Mouse (Mus musculus) ES-E14 (cell line): ENCODE measurements around the gene Eya3.

ENCODE experiments used
- CHD2 ChIP-seq: IDR thresholded peaks from 2 replicates; pipeline ENCODE4 v1.6.1; 2014; ENCODE audit warnings: mild to moderate bottlenecking, low read depth, low read length, inconsistent platforms
- HCFC1 ChIP-seq: IDR thresholded peaks from 2 replicates; pipeline ENCODE4 v1.6.1; 2012; ENCODE audit warnings: low read length, inconsistent platforms, borderline replicate concordance; ENCODE audit not compliant: insufficient read depth
- MAFK ChIP-seq: IDR thresholded peaks from 2 replicates; pipeline ENCODE4 v1.6.1; 2014; ENCODE audit warnings: mild to moderate bottlenecking, low read depth, low read length, inconsistent platforms; ENCODE audit not compliant: insufficient read depth
- ZNF384 ChIP-seq: IDR thresholded peaks from 2 replicates; pipeline ENCODE4 v1.6.1; 2012; ENCODE audit warnings: low read depth, low read length, inconsistent platforms

DNA sequence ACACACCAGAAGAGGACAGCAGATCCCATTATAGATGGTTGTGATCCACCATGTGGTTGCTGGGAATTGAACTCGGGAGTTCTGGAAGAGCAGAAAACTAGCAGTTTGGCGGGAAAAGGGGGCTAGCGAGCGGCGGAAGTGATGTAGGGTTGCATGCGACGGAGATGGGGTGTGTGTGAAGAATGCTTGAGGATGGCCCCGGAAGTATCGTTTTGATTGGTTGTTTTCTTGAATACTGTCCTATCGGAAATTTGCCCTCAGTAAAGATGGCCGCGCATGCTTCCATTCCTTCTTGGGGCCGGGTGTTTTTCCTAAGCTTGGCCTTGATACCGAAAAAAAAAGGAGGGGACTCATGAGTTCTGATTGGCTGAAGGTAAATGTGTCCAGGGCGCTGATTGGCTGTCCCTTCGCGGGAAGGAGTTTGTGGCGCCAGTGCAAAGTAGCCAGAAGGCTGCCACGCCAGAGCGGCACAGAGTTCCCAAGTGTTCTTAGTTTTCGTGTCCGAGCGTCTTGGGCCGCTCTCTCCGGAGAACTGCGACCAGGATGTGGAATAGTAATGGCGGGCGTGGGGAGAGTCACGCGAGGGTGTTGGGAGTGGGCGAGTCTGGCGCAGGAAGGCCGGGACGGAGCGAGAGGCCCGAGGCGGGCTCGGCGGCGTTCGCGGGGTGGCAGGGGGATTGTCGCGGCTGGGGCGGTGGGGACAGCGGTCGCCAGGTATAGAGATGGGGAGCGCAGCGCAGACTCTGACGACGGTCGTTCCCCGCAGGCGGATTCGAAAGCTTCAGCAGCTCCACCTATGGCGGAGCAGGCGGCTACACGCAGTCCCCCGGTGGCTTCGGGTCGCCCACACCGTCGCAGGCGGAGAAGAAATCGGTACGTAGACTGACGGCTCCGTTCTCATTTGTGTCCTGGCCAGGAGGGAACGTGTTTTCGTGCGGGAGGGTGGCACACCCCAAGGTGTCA, 129.4 kb downstream of the Eya3 start, which contains the start of gene Rpa2:
- TF ChIP-seq MAFK = no peak
- TF ChIP-seq ZNF384 = peak; percentile 96
- peak; percentile 89 for TF ChIP-seq HCFC1
- peak; percentile 80 for TF ChIP-seq CHD2
